Mouse (Mus musculus): ENCODE results near the gene Ank2. TPM values are rescaled to one million over a fixed set of nuclear protein-coding genes. Genes with fewer than 3 reads are reported as not detected.
A peak's percentile ranks its signal among the peaks of the same experiment; 100 is the strongest.

Ank2 gene
- polyA plus RNA-seq, 1 experiment = 52.1 TPM

- H3K4me1 ChIP-seq (ENCODE audit: control insufficient read depth, insufficient read depth, low read length) = no peaks in the 10 kb centered on the region
- H3K27me3 ChIP-seq (ENCODE audit: control insufficient read depth, insufficient read depth, low read length) = no peaks in the 10 kb centered on the region
- H3K4me3 ChIP-seq (ENCODE audit: control insufficient read depth, low read depth, low read length) = no peak overlapping the region
- TF ChIP-seq POLR2A (IDR thresholded peaks at IDR 0.05; ENCODE audit: control insufficient read depth, low read depth, low read length) (no peak; the same call in 1 of the 2 replicates), CTCF (IDR thresholded peaks at IDR 0.05; ENCODE audit: control insufficient read depth, insufficient read depth, insufficient replicate concordance, low read depth, low read length) (no peak)
- H3K36me3 ChIP-seq (ENCODE audit: control insufficient read depth, insufficient read depth, low read length) = no peaks in the 10 kb centered on the region
- no peak overlapping the region for H3K27ac ChIP-seq (ENCODE audit: control insufficient read depth, insufficient read depth, low read depth, low read length)
Measured at GRCm38 (mm10) chr3:127512794-127513335, 13.7 kb upstream of the Ank2 start.

- Histone ChIP-seq H3K36me3 (ENCODE audit: control insufficient read depth, insufficient read depth, low read length) (no peaks in the 10 kb centered on the region), H3K27ac (ENCODE audit: control insufficient read depth, insufficient read depth, low read depth, low read length) (no peak overlapping the region), H3K4me3 (ENCODE audit: control insufficient read depth, low read depth, low read length) (no peak overlapping the region), H3K27me3 (ENCODE audit: control insufficient read depth, insufficient read depth, low read length) (no peaks in the 10 kb centered on the region), H3K4me1 (ENCODE audit: control insufficient read depth, insufficient read depth, low read length) (no peaks in the 10 kb centered on the region)
- TF ChIP-seq CTCF (IDR thresholded peaks at IDR 0.05; ENCODE audit: control insufficient read depth, insufficient read depth, insufficient replicate concordance, low read depth, low read length) (no peak), POLR2A (IDR thresholded peaks at IDR 0.05; ENCODE audit: control insufficient read depth, low read depth, low read length) (no peak)
Measured at GRCm38 (mm10) chr3:127511786-127512746, 12.9 kb upstream of the Ank2 start.

- no peak overlapping the region for H3K27ac ChIP-seq (ENCODE audit: control insufficient read depth, insufficient read depth, low read depth, low read length)
- H3K4me3 ChIP-seq (ENCODE audit: control insufficient read depth, low read depth, low read length) = no peak overlapping the region
- no peaks in the 10 kb centered on the region for H3K36me3 ChIP-seq (ENCODE audit: control insufficient read depth, insufficient read depth, low read length)
- no peaks in the 10 kb centered on the region for H3K27me3 ChIP-seq (ENCODE audit: control insufficient read depth, insufficient read depth, low read length)
- no peaks in the 10 kb centered on the region for H3K4me1 ChIP-seq (ENCODE audit: control insufficient read depth, insufficient read depth, low read length)
- no peak for TF ChIP-seq CTCF (IDR thresholded peaks at IDR 0.05; ENCODE audit: control insufficient read depth, insufficient read depth, insufficient replicate concordance, low read depth, low read length)
- no peak for TF ChIP-seq POLR2A (IDR thresholded peaks at IDR 0.05; ENCODE audit: control insufficient read depth, low read depth, low read length)
Measured at GRCm38 (mm10) chr3:127507878-127508783, 9.0 kb upstream of the Ank2 start.

GRCm38 (mm10) chr3:127498197-127498741 is 881 bp downstream of the Ank2 start:
- Histone ChIP-seq H3K36me3 (ENCODE audit: control insufficient read depth, insufficient read depth, low read length) (no peaks in the 10 kb centered on the region), H3K27ac (ENCODE audit: control insufficient read depth, insufficient read depth, low read depth, low read length) (no peak overlapping the region), H3K4me1 (ENCODE audit: control insufficient read depth, insufficient read depth, low read length) (peaks cover 9% of the 10 kb centered on the region), H3K27me3 (ENCODE audit: control insufficient read depth, insufficient read depth, low read length) (no peaks in the 10 kb centered on the region), H3K4me3 (ENCODE audit: control insufficient read depth, low read depth, low read length) (peak overlapping the region; percentile 71)
- TF ChIP-seq CTCF (IDR thresholded peaks at IDR 0.05; ENCODE audit: control insufficient read depth, insufficient read depth, insufficient replicate concordance, low read depth, low read length) (no peak), POLR2A (IDR thresholded peaks at IDR 0.05; ENCODE audit: control insufficient read depth, low read depth, low read length) (no peak)

- H3K27me3 ChIP-seq (ENCODE audit: control insufficient read depth, insufficient read depth, low read length) = no peaks in the 10 kb centered on the region
- H3K36me3 ChIP-seq (ENCODE audit: control insufficient read depth, insufficient read depth, low read length) = no peaks in the 10 kb centered on the region
- H3K27ac ChIP-seq (ENCODE audit: control insufficient read depth, insufficient read depth, low read depth, low read length) = no peak overlapping the region
- TF ChIP-seq CTCF (IDR thresholded peaks at IDR 0.05; ENCODE audit: control insufficient read depth, insufficient read depth, insufficient replicate concordance, low read depth, low read length) = no peak
- no peak for TF ChIP-seq POLR2A (IDR thresholded peaks at IDR 0.05; ENCODE audit: control insufficient read depth, low read depth, low read length)
- H3K4me1 ChIP-seq (ENCODE audit: control insufficient read depth, insufficient read depth, low read length) = no peaks in the 10 kb centered on the region
- no peak overlapping the region for H3K4me3 ChIP-seq (ENCODE audit: control insufficient read depth, low read depth, low read length)
Measured at GRCm38 (mm10) chr3:127492663-127493062, 6.5 kb downstream of the Ank2 start.

DNA sequence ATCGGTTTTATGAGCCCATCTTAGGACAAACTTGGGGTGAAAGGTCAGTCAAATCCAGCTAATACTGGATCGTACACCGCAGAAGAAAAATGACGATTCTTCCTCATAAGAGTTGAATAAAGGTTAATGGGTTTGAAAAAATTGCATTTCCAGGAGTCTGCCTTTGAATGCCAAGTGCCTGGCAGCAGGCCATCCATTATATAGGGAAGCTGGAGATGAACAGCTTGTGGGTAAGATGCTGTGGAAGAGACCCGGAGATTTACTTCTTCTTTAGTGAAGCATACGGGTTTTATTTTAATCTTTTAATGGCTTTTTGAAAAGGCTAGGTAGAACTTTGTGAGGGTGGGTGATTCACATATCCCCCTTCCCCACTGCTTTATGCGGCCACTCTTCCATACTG is 11.8 kb downstream of the Ank2 start:
- H3K27me3 ChIP-seq (ENCODE audit: control insufficient read depth, insufficient read depth, low read length) = no peaks in the 10 kb centered on the region
- H3K36me3 ChIP-seq (ENCODE audit: control insufficient read depth, insufficient read depth, low read length) = no peaks in the 10 kb centered on the region
- no peaks in the 10 kb centered on the region for H3K4me1 ChIP-seq (ENCODE audit: control insufficient read depth, insufficient read depth, low read length)
- no peak for TF ChIP-seq CTCF (IDR thresholded peaks at IDR 0.05; ENCODE audit: control insufficient read depth, insufficient read depth, insufficient replicate concordance, low read depth, low read length)
- TF ChIP-seq POLR2A (IDR thresholded peaks at IDR 0.05; ENCODE audit: control insufficient read depth, low read depth, low read length) = no peak
- no peak overlapping the region for H3K4me3 ChIP-seq (ENCODE audit: control insufficient read depth, low read depth, low read length)
- no peak overlapping the region for H3K27ac ChIP-seq (ENCODE audit: control insufficient read depth, insufficient read depth, low read depth, low read length)
